Comparison of ENCODE assay signal across 17 mouse cellular contexts in the genomic region with DNA sequence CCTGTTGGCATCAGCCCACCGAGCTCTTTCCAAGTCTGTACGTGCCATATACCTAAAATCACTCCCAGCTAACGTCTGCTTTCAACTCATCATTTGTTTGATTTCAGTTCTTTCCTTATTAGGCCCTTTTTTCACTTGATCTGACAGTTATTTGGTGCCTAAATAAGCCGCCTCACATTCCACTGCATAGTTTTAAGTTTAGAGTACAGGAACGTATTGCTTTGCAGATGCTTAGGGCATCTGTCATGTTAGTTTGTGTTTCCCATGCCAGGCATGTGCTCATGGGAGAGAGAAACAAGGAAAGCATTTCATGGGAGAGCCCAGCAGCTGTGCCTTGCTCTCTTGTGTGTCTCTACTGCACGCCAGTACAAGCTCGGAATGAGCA. TPM values are rescaled to one million over a fixed set of nuclear protein-coding genes. Genes with fewer than 3 reads are reported as not detected.
DNase-seq lines count a peak whose midpoint lies in the region; ATAC-seq and TF ChIP-seq lines count a peak whose summit lies in the region.
"Had no signal": no experiment of that assay in that cellular context is flagged by ENCODE, and none has a peak within 500 bp of the region (broad histone marks: within the 10 kb centered on the region; RNA-seq: fewer than 3 reads in every experiment).

No protein-coding gene starts in this region.

- DNase-seq in forebrain, postnatal 0 days, result peak; percentile 63
- DNase-seq in lung, postnatal 36 days, result no peak
- DNase-seq in spleen, postnatal 14 days (ENCODE audit: low spot score in 2 of 2), result no peak
- DNase-seq in liver, embryonic 11.5 days (ENCODE audit: low spot score), result no peak
- DNase-seq: B cell, adult 2 months; cerebellum, adult 9-10 months; kidney, postnatal 10 days; midbrain, embryonic 14.5 days; thymus, adult 18-20 months had no signal

- no peaks in the 10 kb centered on the region for H3K9me3 ChIP-seq in forebrain, postnatal 0 days (ENCODE audit: low read length)
- no peaks in the 10 kb centered on the region for H3K9me3 ChIP-seq in forebrain, embryonic 13.5 days (replicated peaks)
- no peaks in the 10 kb centered on the region for H3K9me3 ChIP-seq in lung, embryonic 16.5 days (ENCODE audit: control insufficient read depth, low read length)
- no peaks in the 10 kb centered on the region for H3K9me3 ChIP-seq in intestine, embryonic 16.5 days (ENCODE audit: control insufficient read depth, low read length)
- no peaks in the 10 kb centered on the region for H3K9me3 ChIP-seq in stomach, embryonic 15.5 days
- H3K9me3 ChIP-seq in liver, embryonic 11.5 days (ENCODE audit: control insufficient read depth, low read length), result no peaks in the 10 kb centered on the region
- H3K9me3 ChIP-seq: G1E; heart, embryonic 10.5 days; hindbrain, embryonic 15.5 days; liver, embryonic 15.5 days had no signal

- H3K4me2 ChIP-seq in forebrain, postnatal 0 days (ENCODE audit: low read depth), result no peak overlapping the region
- no peak overlapping the region for H3K4me2 ChIP-seq in forebrain, embryonic 13.5 days
- no peak overlapping the region for H3K4me2 ChIP-seq in lung, embryonic 16.5 days (ENCODE audit: low read depth, low read length)
- no peak overlapping the region for H3K4me2 ChIP-seq in intestine, embryonic 16.5 days (ENCODE audit: low read depth, low read length)
- H3K4me2 ChIP-seq in stomach, embryonic 15.5 days, result no peak overlapping the region
- H3K4me2 ChIP-seq in liver, embryonic 11.5 days, result no peak overlapping the region
- H3K4me2 ChIP-seq: hindbrain, embryonic 15.5 days; liver, embryonic 15.5 days had no signal

- peak; percentile 78 for ATAC-seq in forebrain, postnatal 0 days
- no peak for ATAC-seq in forebrain, embryonic 13.5 days
- peak; percentile 56 for ATAC-seq in lung, embryonic 16.5 days (ENCODE audit: low read depth)
- ATAC-seq in intestine, embryonic 16.5 days, result peak; percentile 45; the same call in 1 of the 2 replicates
- ATAC-seq in stomach, embryonic 15.5 days (ENCODE audit: insufficient read depth, low FRiP score, low read depth), result 0 out of 2 replicates have a peak, but pooled peaks have one; percentile 32
- ATAC-seq in liver, embryonic 11.5 days (replicated peaks; ENCODE audit: low FRiP score), result no peak

- no peaks in the 10 kb centered on the region for H3K27me3 ChIP-seq in forebrain, postnatal 0 days (ENCODE audit: insufficient read depth, low read length)
- no peaks in the 10 kb centered on the region for H3K27me3 ChIP-seq in forebrain, embryonic 13.5 days
- no peaks in the 10 kb centered on the region for H3K27me3 ChIP-seq in lung, embryonic 16.5 days (ENCODE audit: control insufficient read depth, insufficient read depth, low read depth, low read length)
- H3K27me3 ChIP-seq in intestine, embryonic 16.5 days (replicated peaks; ENCODE audit: control insufficient read depth, insufficient read depth, low read length), result no peaks in the 10 kb centered on the region
- no peaks in the 10 kb centered on the region for H3K27me3 ChIP-seq in stomach, embryonic 15.5 days (replicated peaks)
- no peaks in the 10 kb centered on the region for H3K27me3 ChIP-seq in liver, embryonic 11.5 days (replicated peaks; ENCODE audit: control insufficient read depth, insufficient read depth, low read length)
- H3K27me3 ChIP-seq: hindbrain, embryonic 15.5 days; liver, embryonic 15.5 days had no signal

- H3K4me1 ChIP-seq in forebrain, postnatal 0 days (ENCODE audit: insufficient read depth), result peaks cover 4% of the 10 kb centered on the region; the same call in 1 of the 2 replicates
- H3K4me1 ChIP-seq in forebrain, embryonic 13.5 days, result peaks cover 9% of the 10 kb centered on the region; the same call in 1 of the 2 replicates
- H3K4me1 ChIP-seq in lung, embryonic 16.5 days (replicated peaks; ENCODE audit: control insufficient read depth, insufficient read depth, low read length), result peaks cover 24% of the 10 kb centered on the region
- peaks cover 9% of the 10 kb centered on the region for H3K4me1 ChIP-seq in intestine, embryonic 16.5 days (ENCODE audit: control insufficient read depth, insufficient read depth, low read length)
- H3K4me1 ChIP-seq in stomach, embryonic 15.5 days, result peaks cover 11% of the 10 kb centered on the region
- H3K4me1 ChIP-seq in liver, embryonic 11.5 days (replicated peaks; ENCODE audit: control insufficient read depth, insufficient read depth, low read length), result peaks cover 7% of the 10 kb centered on the region; the same call in 1 of the 2 replicates
- H3K4me1 ChIP-seq: liver, embryonic 15.5 days had no signal

- no peaks in the 10 kb centered on the region for H3K36me3 ChIP-seq in forebrain, postnatal 0 days (ENCODE audit: insufficient read depth)
- peaks cover 4% of the 10 kb centered on the region; the same call in 1 of the 2 replicates for H3K36me3 ChIP-seq in forebrain, embryonic 13.5 days (ENCODE audit: poor library complexity, severe bottlenecking)
- H3K36me3 ChIP-seq in lung, embryonic 16.5 days (ENCODE audit: control insufficient read depth, insufficient read depth, low read length), result peaks cover 2% of the 10 kb centered on the region; the same call in 1 of the 2 replicates
- H3K36me3 ChIP-seq in intestine, embryonic 16.5 days (ENCODE audit: control insufficient read depth, insufficient read depth, low read length), result no peaks in the 10 kb centered on the region
- H3K36me3 ChIP-seq in stomach, embryonic 15.5 days, result no peaks in the 10 kb centered on the region; the same call in 1 of the 2 replicates
- no peaks in the 10 kb centered on the region for H3K36me3 ChIP-seq in liver, embryonic 11.5 days (ENCODE audit: control insufficient read depth, insufficient read depth, low read length)
- H3K36me3 ChIP-seq: G1E; heart, embryonic 10.5 days; hindbrain, embryonic 15.5 days; liver, embryonic 15.5 days had no signal

- no peak overlapping the region for H3K9ac ChIP-seq in forebrain, postnatal 0 days
- H3K9ac ChIP-seq in forebrain, embryonic 13.5 days, result no peak overlapping the region
- H3K9ac ChIP-seq in lung, embryonic 16.5 days (ENCODE audit: low read length), result no peak overlapping the region
- no peak overlapping the region for H3K9ac ChIP-seq in intestine, embryonic 16.5 days (ENCODE audit: low read depth, low read length)
- no peak overlapping the region for H3K9ac ChIP-seq in stomach, embryonic 15.5 days
- no peak overlapping the region for H3K9ac ChIP-seq in liver, embryonic 11.5 days (ENCODE audit: low read depth, low read length)
- H3K9ac ChIP-seq: hindbrain, embryonic 15.5 days; liver, embryonic 15.5 days had no signal

- WGBS in forebrain, postnatal 0 days, result 54% methylated on average over 7 of the region's 7 CpGs
- 80% methylated on average over 7 of the region's 7 CpGs for WGBS in forebrain, embryonic 13.5 days
- 59% methylated on average over 7 of the region's 7 CpGs for WGBS in lung, embryonic 16.5 days
- 52% methylated on average over 7 of the region's 7 CpGs for WGBS in intestine, embryonic 16.5 days
- WGBS in stomach, embryonic 15.5 days, result 53% methylated on average over 7 of the region's 7 CpGs
- WGBS in liver, embryonic 11.5 days, result 82% methylated on average over 7 of the region's 7 CpGs

- no peak overlapping the region for H3K4me3 ChIP-seq in forebrain, postnatal 0 days (ENCODE audit: low read depth, low read length)
- H3K4me3 ChIP-seq in forebrain, embryonic 13.5 days, result no peak overlapping the region
- H3K4me3 ChIP-seq in lung, embryonic 16.5 days (ENCODE audit: low read length), result no peak overlapping the region
- no peak overlapping the region for H3K4me3 ChIP-seq in intestine, embryonic 16.5 days (ENCODE audit: low read length)
- no peak overlapping the region for H3K4me3 ChIP-seq in stomach, embryonic 15.5 days (replicated peaks)
- no peak overlapping the region for H3K4me3 ChIP-seq in liver, embryonic 11.5 days (ENCODE audit: low read depth, low read length)
- H3K4me3 ChIP-seq: heart, embryonic 10.5 days; hindbrain, embryonic 15.5 days; liver, embryonic 15.5 days had no signal

- no peak overlapping the region for H3K27ac ChIP-seq in forebrain, postnatal 0 days (ENCODE audit: low read depth, low read length)
- no peak overlapping the region for H3K27ac ChIP-seq in forebrain, embryonic 13.5 days
- peak overlapping the region; percentile 74 for H3K27ac ChIP-seq in lung, embryonic 16.5 days (ENCODE audit: low read length)
- H3K27ac ChIP-seq in intestine, embryonic 16.5 days (ENCODE audit: low read length), result peak overlapping the region; percentile 54
- H3K27ac ChIP-seq in stomach, embryonic 15.5 days, result peak overlapping the region; percentile 60
- no peak overlapping the region for H3K27ac ChIP-seq in liver, embryonic 11.5 days (ENCODE audit: low read depth, low read length)
- H3K27ac ChIP-seq: heart, embryonic 10.5 days; hindbrain, embryonic 15.5 days; liver, embryonic 15.5 days had no signal

- no peak for TF ChIP-seq CTCF in forebrain, postnatal 0 days (IDR thresholded peaks at IDR 0.05; ENCODE audit: low read depth)

RNA-seq across cellular contexts. Expression of a gene that starts 50.3 kb away (rescaled TPM):
- total RNA-seq in forebrain, postnatal 0 days (2014; rRNA removed), result 13.2 and 14.4 TPM in 2 replicates
- polyA plus RNA-seq in forebrain, postnatal 0 days (2015; fragmentation: Nextera tagmentation; extraction: Ambion mirVana), result 1.3 and 1.8 TPM in 2 replicates
- 2.7 and 2.9 TPM in 2 replicates for polyA plus RNA-seq in forebrain, embryonic 13.5 days (2015; fragmentation: Nextera tagmentation; extraction: Ambion mirVana)
- polyA plus RNA-seq in lung, embryonic 16.5 days (2015; fragmentation: Nextera tagmentation; extraction: Ambion mirVana), result 11.4 and 13.0 TPM in 2 replicates
- polyA plus RNA-seq in intestine, embryonic 16.5 days (2015; fragmentation: Nextera tagmentation; extraction: Ambion mirVana), result 3.9 and 4.1 TPM in 2 replicates
- 8.0 and 9.0 TPM in 2 replicates for polyA plus RNA-seq in stomach, embryonic 15.5 days (2015; fragmentation: Nextera tagmentation; extraction: Ambion mirVana)
- 2.0 and 3.1 TPM in 2 replicates for polyA plus RNA-seq in liver, embryonic 11.5 days (2014; fragmentation: Nextera tagmentation; extraction: Ambion mirVana)
- polyA plus RNA-seq: G1E had no signal

Comparison
In these comparisons a context has a peak if more than half of its experiments do, and no peak if none do; other contexts are left out.
1. ATAC-seq: peak in forebrain, postnatal 0 days (single experiment), lung, embryonic 16.5 days (single experiment), intestine, embryonic 16.5 days (single experiment) and stomach, embryonic 15.5 days (single experiment); none in forebrain, embryonic 13.5 days (single experiment) and liver, embryonic 11.5 days (single experiment).
2. H3K27ac ChIP-seq: peak in lung, embryonic 16.5 days (single experiment), intestine, embryonic 16.5 days (single experiment) and stomach, embryonic 15.5 days (single experiment); none in forebrain, postnatal 0 days (single experiment), forebrain, embryonic 13.5 days (single experiment) and liver, embryonic 11.5 days (single experiment).